15 mouse cellular contexts compared by ENCODE assay signal in the genomic region with DNA sequence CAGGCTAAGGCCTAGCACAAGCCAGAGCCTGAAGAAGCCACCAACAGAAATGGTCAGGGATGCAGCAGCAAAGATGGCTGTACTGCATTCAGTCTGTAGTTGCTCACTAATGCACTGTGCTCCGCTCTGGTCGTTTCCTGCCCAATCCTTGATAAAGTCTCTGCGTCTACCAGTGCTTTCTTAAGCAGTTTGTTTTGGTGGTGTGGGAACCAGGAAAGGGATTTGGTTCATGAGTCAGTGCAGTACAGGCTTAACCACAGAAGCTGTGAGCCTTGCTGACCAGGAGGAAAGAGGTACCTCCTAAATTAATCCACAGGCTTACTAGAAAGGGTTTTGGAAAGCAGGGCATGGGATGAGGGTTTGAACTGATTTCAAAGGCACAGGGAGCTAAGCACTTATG. TPM values are rescaled to one million over a fixed set of nuclear protein-coding genes. Genes with fewer than 3 reads are reported as not detected.
"Had no signal": no experiment of that assay in that cellular context is flagged by ENCODE, and none has a peak within 500 bp of the region (broad histone marks: within the 10 kb centered on the region; RNA-seq: fewer than 3 reads in every experiment).

No protein-coding gene starts in this region.

- H3K36me3 ChIP-seq: lung, embryonic 15.5 days; midbrain, embryonic 10.5 days; midbrain, embryonic 12.5 days; neural tube, embryonic 12.5 days had no signal

- H3K4me1 ChIP-seq: midbrain, embryonic 12.5 days; neural tube, embryonic 12.5 days had no signal

- H3K27me3 ChIP-seq: lung, embryonic 15.5 days; midbrain, embryonic 12.5 days; neural tube, embryonic 12.5 days had no signal

- H3K4me2 ChIP-seq: lung, embryonic 15.5 days; midbrain, embryonic 12.5 days; neural tube, embryonic 12.5 days had no signal

- H3K9ac ChIP-seq: liver, postnatal 0 days; lung, embryonic 15.5 days; midbrain, embryonic 12.5 days; neural tube, embryonic 12.5 days had no signal

- DNase-seq: liver, postnatal 0 days; lung, adult 2 months; lung, postnatal 10 days; lung, postnatal 4 days; midbrain, embryonic 14.5 days; right cerebral cortex, postnatal 14 days; thymus, adult 18-20 months; thymus, postnatal 14 days; thymus, postnatal 36 days had no signal

- H3K4me3 ChIP-seq: lung, embryonic 15.5 days; midbrain, embryonic 10.5 days; midbrain, embryonic 12.5 days; neural tube, embryonic 12.5 days had no signal

- ATAC-seq: liver, postnatal 0 days; midbrain, embryonic 16.5 days had no signal

- H3K9me3 ChIP-seq: lung, embryonic 15.5 days; midbrain, embryonic 10.5 days; midbrain, embryonic 12.5 days; neural tube, embryonic 12.5 days had no signal

- H3K27ac ChIP-seq: lung, embryonic 15.5 days; midbrain, embryonic 10.5 days; midbrain, embryonic 12.5 days; neural tube, embryonic 12.5 days had no signal

RNA-seq across cellular contexts. Expression of a gene that starts 4.3 kb away (rescaled TPM):
- polyA plus RNA-seq: midbrain, embryonic 10.5 days; midbrain, embryonic 12.5 days; midbrain, embryonic 16.5 days; neural tube, embryonic 12.5 days; neural tube, embryonic 14.5 days had no signal
